Mouse (Mus musculus): ENCODE measurements around the gene Tmem25. TPM values are rescaled to one million over a fixed set of nuclear protein-coding genes. Genes with fewer than 3 reads are reported as not detected.

Gene Tmem25
- polyA plus RNA-seq, 1 experiment from 2014 or later = 2.4 TPM

DNA sequence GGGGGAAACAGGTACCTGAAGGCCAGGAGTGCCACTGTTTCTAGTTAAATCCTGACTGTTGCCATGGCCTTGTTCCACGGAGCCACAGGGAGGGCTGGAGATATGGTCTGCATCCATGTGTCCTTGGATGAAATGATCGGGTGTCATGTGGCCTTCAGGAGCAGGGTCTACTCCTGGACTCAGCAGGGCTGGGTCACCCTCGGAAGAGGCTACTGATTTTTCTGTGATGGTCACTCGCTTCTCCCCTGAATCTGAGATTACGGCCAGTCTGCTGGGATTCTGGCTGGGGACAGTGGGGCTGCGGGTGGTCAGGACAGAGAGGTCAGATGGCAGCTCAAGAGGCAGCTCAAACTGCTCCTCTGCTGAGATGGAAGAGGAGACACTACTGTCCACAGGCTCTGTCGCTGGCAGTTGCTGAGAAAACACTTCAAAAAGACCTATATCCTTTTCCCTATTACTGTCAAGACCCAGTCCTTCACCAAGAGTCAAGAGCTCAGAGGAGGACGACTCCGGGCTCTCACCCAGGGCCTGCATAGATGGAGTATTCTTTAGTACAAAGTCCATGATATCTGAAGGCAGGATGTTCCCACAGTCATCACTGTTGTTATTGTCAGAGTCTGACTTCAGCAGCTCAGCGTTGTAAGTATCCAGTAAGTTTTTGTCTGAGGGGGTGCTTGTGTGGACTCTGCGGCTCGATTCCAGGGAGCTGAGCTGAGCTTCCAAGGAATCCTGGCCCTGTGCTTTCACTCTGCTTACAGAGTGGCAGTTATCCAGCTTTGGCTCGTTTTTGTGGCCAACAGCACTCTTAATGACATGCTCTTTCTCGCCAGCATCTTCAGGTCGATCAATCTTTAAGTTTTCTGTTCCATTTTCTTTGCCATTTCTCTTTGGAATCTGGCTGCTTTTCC lies 21.1 kb upstream of the Tmem25 start:
- no peaks in the 10 kb centered on the region for H3K27me3 ChIP-seq (ENCODE audit: control insufficient read depth, insufficient read depth, low read length)
- 92% methylated on average over 15 of the region's 15 CpGs for WGBS
- no peaks in the 10 kb centered on the region for H3K4me1 ChIP-seq (replicated peaks; ENCODE audit: control insufficient read depth, insufficient read depth, low read length)
- H3K4me2 ChIP-seq (ENCODE audit: low read depth, low read length, severe bottlenecking) = no peak overlapping the region
- DNase-seq (ENCODE audit: low spot score) = no peak
- H3K9me3 ChIP-seq (ENCODE audit: control insufficient read depth, low read length) = no peaks in the 10 kb centered on the region
- no peak for ATAC-seq (replicated peaks; ENCODE audit: low FRiP score)
- H3K36me3 ChIP-seq (ENCODE audit: control insufficient read depth, insufficient read depth, low read length) = peaks cover 54% of the 10 kb centered on the region
- H3K27ac ChIP-seq (ENCODE audit: low read depth, low read length) = no peak overlapping the region
- H3K4me3 ChIP-seq (ENCODE audit: low read depth, low read length) = no peak overlapping the region
- H3K9ac ChIP-seq (ENCODE audit: low read length) = no peak overlapping the region

DNA sequence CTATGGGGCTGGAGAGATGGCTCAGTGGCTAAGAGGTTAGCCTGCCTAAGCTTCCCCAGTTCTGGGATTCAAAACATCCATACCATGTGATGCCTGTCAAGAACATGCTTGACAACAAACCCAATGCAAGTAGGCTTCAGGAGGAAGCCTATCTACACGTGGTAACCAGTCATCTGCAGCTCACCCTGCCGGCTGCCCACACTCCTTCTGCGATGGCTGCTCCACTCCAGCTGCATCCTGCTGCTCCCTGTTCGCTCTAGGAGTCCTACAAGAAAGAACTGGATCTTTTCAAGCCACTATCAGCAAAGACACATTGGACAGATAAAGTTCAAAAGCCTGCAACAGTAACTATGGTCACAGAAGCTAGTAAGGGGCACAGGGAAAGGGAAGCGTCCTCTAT lies 18.4 kb upstream of the Tmem25 start:
- no peak for DNase-seq (ENCODE audit: low spot score)
- H3K4me3 ChIP-seq (ENCODE audit: low read depth, low read length) = no peak overlapping the region
- WGBS = 87% methylated on average over 5 of the region's 5 CpGs
- no peaks in the 10 kb centered on the region for H3K4me1 ChIP-seq (replicated peaks; ENCODE audit: control insufficient read depth, insufficient read depth, low read length)
- H3K9me3 ChIP-seq (ENCODE audit: control insufficient read depth, low read length) = no peaks in the 10 kb centered on the region
- peaks cover 49% of the 10 kb centered on the region for H3K36me3 ChIP-seq (ENCODE audit: control insufficient read depth, insufficient read depth, low read length)
- no peak overlapping the region for H3K4me2 ChIP-seq (ENCODE audit: low read depth, low read length, severe bottlenecking)
- no peak for ATAC-seq (replicated peaks; ENCODE audit: low FRiP score)
- H3K27me3 ChIP-seq (ENCODE audit: control insufficient read depth, insufficient read depth, low read length) = no peaks in the 10 kb centered on the region
- no peak overlapping the region for H3K9ac ChIP-seq (ENCODE audit: low read length)
- no peak overlapping the region for H3K27ac ChIP-seq (ENCODE audit: low read depth, low read length)

DNA sequence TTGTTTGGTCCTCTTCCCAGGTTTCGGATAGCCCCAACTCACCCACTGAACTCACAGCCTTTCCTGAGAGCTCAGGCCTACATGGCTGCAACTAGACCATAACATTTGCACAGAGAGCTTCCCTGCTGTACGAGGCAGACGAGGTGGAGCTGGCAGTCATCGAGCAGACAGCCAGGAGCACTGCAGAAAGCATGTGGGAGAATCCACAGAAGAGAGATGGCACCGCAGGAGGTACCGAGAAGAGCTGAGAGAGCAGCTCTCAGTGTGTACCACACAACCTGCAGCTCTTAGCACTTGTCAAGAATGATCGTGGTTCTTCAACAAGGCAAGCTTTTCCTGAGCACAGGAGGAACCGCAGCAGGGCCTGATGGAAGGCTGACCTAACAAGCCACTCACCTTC lies 15.1 kb upstream of the Tmem25 start:
- Histone ChIP-seq H3K9me3 (ENCODE audit: control insufficient read depth, low read length) (no peaks in the 10 kb centered on the region), H3K27me3 (ENCODE audit: control insufficient read depth, insufficient read depth, low read length) (no peaks in the 10 kb centered on the region), H3K9ac (ENCODE audit: low read length) (no peak overlapping the region), H3K4me1 (replicated peaks; ENCODE audit: control insufficient read depth, insufficient read depth, low read length) (no peaks in the 10 kb centered on the region), H3K36me3 (ENCODE audit: control insufficient read depth, insufficient read depth, low read length) (peaks cover 34% of the 10 kb centered on the region), H3K4me2 (ENCODE audit: low read depth, low read length, severe bottlenecking) (no peak overlapping the region), H3K4me3 (ENCODE audit: low read depth, low read length) (no peak overlapping the region), H3K27ac (ENCODE audit: low read depth, low read length) (no peak overlapping the region)
- WGBS = 95% methylated on average over 8 of the region's 8 CpGs
- no peak for ATAC-seq (replicated peaks; ENCODE audit: low FRiP score)
- no peak for DNase-seq (ENCODE audit: low spot score)

DNA sequence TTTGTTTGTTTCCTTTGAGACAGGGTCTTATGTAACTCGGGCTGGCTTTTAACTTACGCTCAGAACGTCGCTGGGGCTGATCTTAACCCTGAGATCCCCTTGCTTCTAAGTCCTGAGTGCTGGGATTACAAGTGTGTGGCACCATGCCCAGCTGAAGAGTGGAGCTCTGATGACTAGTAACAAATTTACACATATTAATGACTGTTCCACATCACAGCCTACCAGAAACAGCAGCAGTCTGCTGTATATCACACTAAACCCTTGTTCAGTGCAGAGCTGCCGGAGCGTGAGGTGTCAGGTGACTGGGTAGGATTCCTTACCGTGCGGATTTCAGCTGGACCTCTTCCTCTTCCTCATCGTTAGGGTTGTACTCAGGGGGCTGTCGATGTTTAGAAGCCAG lies 11.2 kb upstream of the Tmem25 start:
- no peak for ATAC-seq (replicated peaks; ENCODE audit: low FRiP score)
- H3K27ac ChIP-seq (ENCODE audit: low read depth, low read length) = no peak overlapping the region
- no peak overlapping the region for H3K4me3 ChIP-seq (ENCODE audit: low read depth, low read length)
- H3K4me2 ChIP-seq (ENCODE audit: low read depth, low read length, severe bottlenecking) = no peak overlapping the region
- peaks cover 21% of the 10 kb centered on the region for H3K36me3 ChIP-seq (ENCODE audit: control insufficient read depth, insufficient read depth, low read length)
- no peak for DNase-seq (ENCODE audit: low spot score)
- H3K9me3 ChIP-seq (ENCODE audit: control insufficient read depth, low read length) = no peaks in the 10 kb centered on the region
- no peaks in the 10 kb centered on the region for H3K27me3 ChIP-seq (ENCODE audit: control insufficient read depth, insufficient read depth, low read length)
- H3K9ac ChIP-seq (ENCODE audit: low read length) = no peak overlapping the region
- WGBS = 90% methylated on average over 10 of the region's 10 CpGs
- no peaks in the 10 kb centered on the region for H3K4me1 ChIP-seq (replicated peaks; ENCODE audit: control insufficient read depth, insufficient read depth, low read length)

DNA sequence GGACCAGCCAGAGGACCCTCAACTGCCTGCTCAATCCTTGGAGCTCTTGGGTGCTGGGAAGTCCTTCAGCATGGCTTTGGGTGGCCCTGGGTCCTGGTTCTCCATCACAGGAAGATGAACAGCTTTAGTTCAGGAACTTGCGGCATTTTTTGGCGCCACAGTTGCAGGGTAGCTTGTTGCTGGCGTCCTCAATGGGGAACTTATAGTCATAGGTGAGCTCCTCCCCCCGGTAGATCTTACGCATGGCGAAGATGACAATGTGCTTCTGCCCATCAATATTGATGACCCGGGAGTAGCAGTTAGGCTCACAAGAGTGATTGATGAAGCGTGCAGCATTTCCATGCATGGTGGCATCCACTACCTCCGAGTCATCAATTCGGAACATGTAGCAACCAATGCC lies 8.7 kb upstream of the Tmem25 start:
- ATAC-seq (replicated peaks; ENCODE audit: low FRiP score) (no peak), DNase-seq (ENCODE audit: low spot score) (no peak)
- WGBS = 96% methylated on average over 10 of the region's 10 CpGs
- Histone ChIP-seq H3K4me3 (ENCODE audit: low read depth, low read length) (no peak overlapping the region), H3K36me3 (ENCODE audit: control insufficient read depth, insufficient read depth, low read length) (peaks cover 12% of the 10 kb centered on the region), H3K27me3 (ENCODE audit: control insufficient read depth, insufficient read depth, low read length) (no peaks in the 10 kb centered on the region), H3K9me3 (ENCODE audit: control insufficient read depth, low read length) (no peaks in the 10 kb centered on the region), H3K4me1 (replicated peaks; ENCODE audit: control insufficient read depth, insufficient read depth, low read length) (no peaks in the 10 kb centered on the region), H3K4me2 (ENCODE audit: low read depth, low read length, severe bottlenecking) (no peak overlapping the region), H3K9ac (ENCODE audit: low read length) (no peak overlapping the region), H3K27ac (ENCODE audit: low read depth, low read length) (no peak overlapping the region)

DNA sequence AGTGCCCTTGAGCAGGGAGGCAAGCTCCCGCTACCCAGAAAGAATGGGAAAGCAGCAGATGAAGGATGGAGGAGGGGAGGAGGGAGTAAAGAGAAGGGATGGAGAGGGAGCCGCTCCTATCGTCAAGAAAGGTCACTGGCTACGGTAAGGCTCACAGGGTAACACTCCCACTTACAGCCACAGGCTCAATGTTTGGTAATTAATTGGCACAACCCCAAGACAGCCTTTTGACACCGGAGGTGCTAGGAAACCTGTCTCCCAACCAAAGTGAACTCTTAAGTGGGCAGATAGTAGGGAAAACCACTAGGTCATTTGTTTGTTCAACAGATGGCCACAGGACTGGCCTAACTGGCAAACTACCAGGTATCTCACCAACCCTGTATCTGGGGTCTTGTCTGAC lies 8.0 kb upstream of the Tmem25 start:
- 77% methylated on average over 5 of the region's 5 CpGs for whole genome bisulfite sequencing
- H3K27me3 ChIP-seq (ENCODE audit: control insufficient read depth, insufficient read depth, low read length) = no peaks in the 10 kb centered on the region
- no peak overlapping the region for H3K27ac ChIP-seq (ENCODE audit: low read depth, low read length)
- H3K9ac ChIP-seq (ENCODE audit: low read length) = no peak overlapping the region
- DNase-seq (ENCODE audit: low spot score) = no peak
- ATAC-seq (replicated peaks; ENCODE audit: low FRiP score) = no peak
- no peaks in the 10 kb centered on the region for H3K4me1 ChIP-seq (replicated peaks; ENCODE audit: control insufficient read depth, insufficient read depth, low read length)
- H3K9me3 ChIP-seq (ENCODE audit: control insufficient read depth, low read length) = no peaks in the 10 kb centered on the region
- no peak overlapping the region for H3K4me2 ChIP-seq (ENCODE audit: low read depth, low read length, severe bottlenecking)
- H3K4me3 ChIP-seq (ENCODE audit: low read depth, low read length) = no peak overlapping the region
- H3K36me3 ChIP-seq (ENCODE audit: control insufficient read depth, insufficient read depth, low read length) = peaks cover 12% of the 10 kb centered on the region

DNA sequence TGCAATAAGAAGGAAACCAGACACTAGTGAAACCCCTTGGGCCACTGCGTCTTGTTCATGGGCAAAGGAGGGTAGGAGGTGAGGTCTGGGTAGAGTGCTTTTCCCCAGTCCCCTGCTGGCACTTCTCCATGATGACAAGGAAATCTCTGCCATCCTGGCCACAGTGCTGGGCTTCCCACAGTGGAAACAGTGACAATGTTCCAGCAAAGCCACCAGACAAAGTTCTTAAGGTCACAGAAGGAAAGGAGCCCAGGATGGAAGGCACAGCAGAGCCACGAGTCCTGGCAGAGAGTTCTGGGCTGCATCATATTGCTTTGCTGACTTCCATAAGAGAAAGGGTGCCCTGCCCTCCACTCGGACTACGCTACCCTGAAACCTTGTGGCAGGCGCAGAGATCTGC lies 6.4 kb upstream of the Tmem25 start:
- no peak for ATAC-seq (replicated peaks; ENCODE audit: low FRiP score)
- no peak overlapping the region for H3K27ac ChIP-seq (ENCODE audit: low read depth, low read length)
- H3K36me3 ChIP-seq (ENCODE audit: control insufficient read depth, insufficient read depth, low read length) = peaks cover 12% of the 10 kb centered on the region
- no peak for DNase-seq (ENCODE audit: low spot score)
- no peak overlapping the region for H3K4me3 ChIP-seq (ENCODE audit: low read depth, low read length)
- no peak overlapping the region for H3K9ac ChIP-seq (ENCODE audit: low read length)
- WGBS = 94% methylated on average over 5 of the region's 5 CpGs
- no peak overlapping the region for H3K4me2 ChIP-seq (ENCODE audit: low read depth, low read length, severe bottlenecking)
- no peaks in the 10 kb centered on the region for H3K9me3 ChIP-seq (ENCODE audit: control insufficient read depth, low read length)
- no peaks in the 10 kb centered on the region for H3K27me3 ChIP-seq (ENCODE audit: control insufficient read depth, insufficient read depth, low read length)
- H3K4me1 ChIP-seq (replicated peaks; ENCODE audit: control insufficient read depth, insufficient read depth, low read length) = no peaks in the 10 kb centered on the region

DNA sequence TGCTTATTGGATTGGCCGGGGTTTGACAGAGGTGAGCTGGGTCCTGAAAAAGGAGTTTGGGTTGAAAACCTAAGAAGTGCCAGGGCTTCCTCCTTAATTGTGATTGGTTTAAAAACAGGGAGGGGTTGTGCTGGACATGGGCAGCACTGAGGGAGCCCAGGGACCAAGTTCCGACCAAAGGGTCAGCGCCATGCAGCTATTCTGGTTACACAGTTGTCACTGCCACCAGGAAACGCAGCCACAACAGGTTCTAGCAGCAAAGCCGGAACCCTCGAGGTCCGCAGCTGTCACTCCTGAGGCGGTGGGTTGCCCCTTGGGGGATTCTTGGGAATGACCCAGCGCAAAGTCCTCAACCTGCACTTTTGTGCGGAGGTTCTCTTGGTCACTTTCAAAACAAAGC lies 5.6 kb upstream of the Tmem25 start:
- H3K4me3 ChIP-seq (ENCODE audit: low read depth, low read length) = no peak overlapping the region
- H3K27ac ChIP-seq (ENCODE audit: low read depth, low read length) = no peak overlapping the region
- H3K27me3 ChIP-seq (ENCODE audit: control insufficient read depth, insufficient read depth, low read length) = no peaks in the 10 kb centered on the region
- peaks cover 4% of the 10 kb centered on the region; the same call in 1 of the 2 replicates for H3K4me1 ChIP-seq (replicated peaks; ENCODE audit: control insufficient read depth, insufficient read depth, low read length)
- ATAC-seq (replicated peaks; ENCODE audit: low FRiP score) (no peak), DNase-seq (ENCODE audit: low spot score) (no peak)
- H3K9ac ChIP-seq (ENCODE audit: low read length) = no peak overlapping the region
- H3K36me3 ChIP-seq (ENCODE audit: control insufficient read depth, insufficient read depth, low read length) = peaks cover 7% of the 10 kb centered on the region
- WGBS = 89% methylated on average over 10 of the region's 10 CpGs
- no peak overlapping the region for H3K4me2 ChIP-seq (ENCODE audit: low read depth, low read length, severe bottlenecking)
- H3K9me3 ChIP-seq (ENCODE audit: control insufficient read depth, low read length) = no peaks in the 10 kb centered on the region

Measured in forebrain, embryonic 11.5 days (tissue).